Mouse (Mus musculus) cerebellum, adult 18-20 months (tissue): ENCODE measurements around the gene Zfp760.
A peak's percentile ranks its signal among the peaks of the same experiment; 100 is the strongest.
"Not testable (repeated sequence)": the region's sequence is repeated elsewhere in the genome, so short reads cannot be mapped to it uniquely, and the experiment has no call there.

Source experiments
- DNase-seq, 2 experiments: peaks; one replicate each; pipeline ENCODE4 v3.0.0; 2021

Gene Zfp760

GRCm38 (mm10) chr17:21707343-21707996 lies at the start of gene Zfp760:
TSS of gene Zfp760 (plus strand) at chr17:21707741.
- DNase-seq = peak; percentile 77 to 87

GRCm38 (mm10) chr17:21678826-21679225 lies 28.7 kb upstream of the Zfp760 start:
- not testable (repeated sequence) for DNase-seq

GRCm38 (mm10) chr17:21679273-21680018 lies 28.1 kb upstream of the Zfp760 start:
- DNase-seq = peak; percentile 71 to 84

- DNase-seq = not testable (repeated sequence)
Observed at GRCm38 (mm10) chr17:21680019-21680376, 27.5 kb upstream of the Zfp760 start.

GRCm38 (mm10) chr17:21691560-21691959 lies 16.0 kb upstream of the Zfp760 start, which contains the start of gene Gm10226:
TSS of gene Gm10226 (plus strand) at chr17:21691860.
- no peak for DNase-seq

GRCm38 (mm10) chr17:21693342-21693741 lies 14.2 kb upstream of the Zfp760 start:
- DNase-seq = no peak

- DNase-seq = no peak
Observed at GRCm38 (mm10) chr17:21696073-21696472, 11.5 kb upstream of the Zfp760 start.

GRCm38 (mm10) chr17:21702281-21703240 lies 5.0 kb upstream of the Zfp760 start:
- DNase-seq = no peak

GRCm38 (mm10) chr17:21703414-21703813 lies 4.1 kb upstream of the Zfp760 start:
- no peak for DNase-seq

GRCm38 (mm10) chr17:21708401-21708800 lies 860 bp downstream of the Zfp760 start:
- DNase-seq = no peak

- not testable (repeated sequence) for DNase-seq
Observed at GRCm38 (mm10) chr17:21730495-21730894, 23.0 kb downstream of the Zfp760 start, which contains the start of gene Zfp229. TSS of gene Zfp229 (plus strand) at chr17:21730795.

GRCm38 (mm10) chr17:21733049-21733448 lies 25.5 kb downstream of the Zfp760 start:
- DNase-seq = no peak

GRCm38 (mm10) chr17:21733529-21734031 lies 26.0 kb downstream of the Zfp760 start:
- peak; percentile 74 to 76 for DNase-seq

GRCm38 (mm10) chr17:21752791-21753190 lies 45.2 kb downstream of the Zfp760 start:
- no peak for DNase-seq

- DNase-seq = no peak
Observed at GRCm38 (mm10) chr17:21753342-21754208, 46.0 kb downstream of the Zfp760 start.

GRCm38 (mm10) chr17:21770336-21770735 lies 62.8 kb downstream of the Zfp760 start:
- DNase-seq = no peak
